Mouse (Mus musculus): ENCODE measurements around the gene Perm1.
A peak's percentile ranks its signal among the peaks of the same experiment; 100 is the strongest.

The Perm1 gene

GRCm38 (mm10) chr4:156215649-156216048 lies at the start of gene Perm1:
Gene Perm1 (plus strand): TSS chr4:156215868.
- DNase-seq, result no peak

- no peak for DNase-seq
These were observed 49.2 kb upstream of the Perm1 start for GRCm38 (mm10) chr4:156166477-156166876.

- DNase-seq, result no peak
These were observed 47.1 kb upstream of the Perm1 start for GRCm38 (mm10) chr4:156168611-156169010.

- no peak for DNase-seq
These were observed 46.5 kb upstream of the Perm1 start for GRCm38 (mm10) chr4:156169129-156169528.

GRCm38 (mm10) chr4:156171828-156172227 lies 43.8 kb upstream of the Perm1 start:
- DNase-seq, result no peak

- DNase-seq, result no peak
These were observed 38.0 kb upstream of the Perm1 start for GRCm38 (mm10) chr4:156177630-156178029.

- DNase-seq, result no peak
These were observed 31.9 kb upstream of the Perm1 start for GRCm38 (mm10) chr4:156183747-156184146.

- no peak for DNase-seq
These were observed 31.2 kb upstream of the Perm1 start for GRCm38 (mm10) chr4:156184291-156184954.

- DNase-seq, result no peak
These were observed 30.2 kb upstream of the Perm1 start for GRCm38 (mm10) chr4:156185456-156185949.

- peak; percentile 62 for DNase-seq
These were observed 29.5 kb upstream of the Perm1 start for GRCm38 (mm10) chr4:156185950-156186850.

- no peak for DNase-seq
These were observed 27.4 kb upstream of the Perm1 start for GRCm38 (mm10) chr4:156188162-156188810.

GRCm38 (mm10) chr4:156188811-156189323 lies 26.8 kb upstream of the Perm1 start:
- DNase-seq, result peak; percentile 65

- no peak for DNase-seq
These were observed 23.1 kb upstream of the Perm1 start for GRCm38 (mm10) chr4:156192421-156193199.

- DNase-seq, result no peak
These were observed 22.5 kb upstream of the Perm1 start for GRCm38 (mm10) chr4:156193200-156193590.

GRCm38 (mm10) chr4:156193906-156194305 lies 21.8 kb upstream of the Perm1 start:
- no peak for DNase-seq

- DNase-seq, result no peak
These were observed 21.3 kb upstream of the Perm1 start for GRCm38 (mm10) chr4:156194346-156194745.

GRCm38 (mm10) chr4:156195927-156196870 lies 19.5 kb upstream of the Perm1 start:
- peak; percentile 59 for DNase-seq

- DNase-seq, result peak; percentile 71
These were observed 18.4 kb upstream of the Perm1 start, which contains the start of gene Agrn for GRCm38 (mm10) chr4:156197131-156197828. Gene Agrn (minus strand): TSS chr4:156197488.

- DNase-seq, result peak; percentile 84
These were observed 17.9 kb upstream of the Perm1 start for GRCm38 (mm10) chr4:156197829-156198205.

Measured in right cerebral cortex, postnatal 14 days (tissue).